19 mouse cellular contexts compared by ENCODE assay signal in the genomic region with DNA sequence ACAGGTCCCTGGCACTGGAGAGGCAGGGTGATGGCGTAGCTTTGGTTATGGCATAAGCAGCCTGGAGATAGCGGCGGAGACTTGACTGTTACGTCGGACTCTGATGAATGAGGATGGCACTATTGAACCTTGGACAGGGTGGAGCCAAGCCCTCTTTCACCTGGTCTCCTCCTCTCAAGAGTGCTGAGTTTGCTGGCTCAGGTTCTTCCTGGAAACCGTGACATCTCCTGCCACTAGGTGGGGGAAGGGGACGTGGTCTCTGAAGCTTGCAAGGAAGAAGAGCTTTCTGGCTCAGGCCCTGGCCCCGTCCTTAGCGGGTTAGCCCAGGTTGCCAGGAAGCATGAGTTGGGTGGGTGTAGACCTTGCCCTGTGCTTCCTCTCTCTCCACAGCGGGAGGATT. TPM values are rescaled to one million over a fixed set of nuclear protein-coding genes. Genes with fewer than 3 reads are reported as not detected.
DNase-seq lines count a peak whose midpoint lies in the region; ATAC-seq and TF ChIP-seq lines count a peak whose summit lies in the region.
"Had no signal": no experiment of that assay in that cellular context is flagged by ENCODE, and none has a peak within 500 bp of the region (broad histone marks: within the 10 kb centered on the region; RNA-seq: fewer than 3 reads in every experiment).

No protein-coding gene starts in this region.

- H3K4me2 ChIP-seq in kidney, embryonic 15.5 days, result no peak overlapping the region
- H3K4me2 ChIP-seq in kidney, postnatal 0 days (ENCODE audit: low read length), result no peak overlapping the region
- no peak overlapping the region for H3K4me2 ChIP-seq in forebrain, embryonic 15.5 days (replicated peaks)
- H3K4me2 ChIP-seq: limb, embryonic 15.5 days; midbrain, embryonic 13.5 days; stomach, embryonic 15.5 days had no signal

- H3K27ac ChIP-seq in kidney, embryonic 15.5 days, result no peak overlapping the region
- H3K27ac ChIP-seq in kidney, postnatal 0 days, result no peak overlapping the region
- H3K27ac ChIP-seq in forebrain, embryonic 15.5 days (replicated peaks), result no peak overlapping the region
- H3K27ac ChIP-seq: limb, embryonic 15.5 days; midbrain, embryonic 13.5 days; stomach, embryonic 15.5 days had no signal

- no peaks in the 10 kb centered on the region for H3K27me3 ChIP-seq in kidney, embryonic 15.5 days
- H3K27me3 ChIP-seq in kidney, postnatal 0 days (ENCODE audit: insufficient read depth, low read length), result no peaks in the 10 kb centered on the region
- H3K27me3 ChIP-seq in forebrain, embryonic 15.5 days, result no peaks in the 10 kb centered on the region
- H3K27me3 ChIP-seq: limb, embryonic 15.5 days; midbrain, embryonic 13.5 days; stomach, embryonic 15.5 days had no signal

- peaks cover under 1% of the 10 kb centered on the region for H3K36me3 ChIP-seq in kidney, embryonic 15.5 days
- H3K36me3 ChIP-seq in kidney, postnatal 0 days (ENCODE audit: insufficient read depth, low read length), result peaks cover 7% of the 10 kb centered on the region; the same call in 1 of the 2 replicates
- no peaks in the 10 kb centered on the region for H3K36me3 ChIP-seq in forebrain, embryonic 15.5 days
- H3K36me3 ChIP-seq: limb, embryonic 15.5 days; stomach, embryonic 15.5 days had no signal

- peak; percentile 77 for DNase-seq in kidney, adult 18-20 months
- peak; percentile 24 for DNase-seq in thymus, postnatal 14 days
- no peak for DNase-seq in thymus, postnatal 36 days
- DNase-seq in kidney, postnatal 0 days (ENCODE audit: low spot score), result no peak
- DNase-seq in yolk sac, embryonic 10.5 days (ENCODE audit: low spot score), result peak; percentile 84
- no peak for DNase-seq in heart, postnatal 14 days
- DNase-seq: cerebellum, adult 2 months; embryo, embryonic 11 days; gastrocnemius, postnatal 14 days; lung, postnatal 4 days had no signal

- intact Hi-C loops in heart, postnatal 14 days (cut with DNase I), result no loop called here

- H3K9ac ChIP-seq in kidney, embryonic 15.5 days, result no peak overlapping the region
- no peak overlapping the region for H3K9ac ChIP-seq in kidney, postnatal 0 days (ENCODE audit: low read depth, low read length)
- no peak overlapping the region for H3K9ac ChIP-seq in forebrain, embryonic 15.5 days (replicated peaks)
- H3K9ac ChIP-seq: limb, embryonic 15.5 days; midbrain, embryonic 13.5 days; stomach, embryonic 15.5 days had no signal

- peak; percentile 43; the same call in 1 of the 2 replicates for TF ChIP-seq CTCF in kidney, postnatal 0 days (IDR thresholded peaks at IDR 0.05; ENCODE audit: low read depth)

- H3K9me3 ChIP-seq in kidney, embryonic 15.5 days (replicated peaks), result no peaks in the 10 kb centered on the region
- no peaks in the 10 kb centered on the region for H3K9me3 ChIP-seq in kidney, postnatal 0 days (replicated peaks; ENCODE audit: low read length)
- no peaks in the 10 kb centered on the region for H3K9me3 ChIP-seq in forebrain, embryonic 15.5 days
- H3K9me3 ChIP-seq: limb, embryonic 15.5 days; midbrain, embryonic 13.5 days; stomach, embryonic 15.5 days had no signal

- H3K4me3 ChIP-seq in kidney, embryonic 15.5 days (replicated peaks), result no peak overlapping the region
- no peak overlapping the region for H3K4me3 ChIP-seq in kidney, postnatal 0 days (replicated peaks; ENCODE audit: low read depth, low read length)
- H3K4me3 ChIP-seq in forebrain, embryonic 15.5 days, result no peak overlapping the region
- H3K4me3 ChIP-seq: limb, embryonic 15.5 days; midbrain, embryonic 13.5 days; stomach, embryonic 15.5 days had no signal

- H3K4me1 ChIP-seq in kidney, embryonic 15.5 days, result peaks cover 20% of the 10 kb centered on the region
- peaks cover 7% of the 10 kb centered on the region for H3K4me1 ChIP-seq in kidney, postnatal 0 days (replicated peaks; ENCODE audit: insufficient read depth, low read length)
- H3K4me1 ChIP-seq in forebrain, embryonic 15.5 days, result no peaks in the 10 kb centered on the region

- ATAC-seq in kidney, embryonic 15.5 days (replicated peaks; ENCODE audit: low FRiP score), result no peak; the same call in 1 of the 2 replicates
- peak; percentile 74 for ATAC-seq in kidney, postnatal 0 days (replicated peaks; ENCODE audit: low FRiP score, low read depth)
- ATAC-seq in forebrain, embryonic 15.5 days (replicated peaks), result no peak
- ATAC-seq: midbrain, embryonic 13.5 days had no signal

- WGBS in kidney, embryonic 15.5 days, result 71% methylated on average over 10 of the region's 10 CpGs
- 65% methylated on average over 10 of the region's 10 CpGs for WGBS in kidney, postnatal 0 days
- WGBS in forebrain, embryonic 15.5 days, result 77% methylated on average over 10 of the region's 10 CpGs

RNA-seq across cellular contexts. Expression of gene Aldh4a1, which starts 7.5 kb away (rescaled TPM):
- polyA plus RNA-seq in kidney, embryonic 15.5 days (2015; fragmentation: Nextera tagmentation; extraction: Ambion mirVana), result 80.5 and 85.0 TPM in 2 replicates
- polyA plus RNA-seq in kidney, postnatal 0 days (2015; fragmentation: Nextera tagmentation; extraction: Ambion mirVana), result 91.0 and 106 TPM in 2 replicates
- total RNA-seq in heart, postnatal 14 days (2021), result 10 to 100 TPM; 28.4 to 31.5 TPM
- 27.7 and 29.5 TPM in 2 replicates for polyA plus RNA-seq in forebrain, embryonic 15.5 days (2015; fragmentation: Nextera tagmentation; extraction: Ambion mirVana)

RNA-seq across cellular contexts. Expression of gene Tas1r2, which starts 23.2 kb away (rescaled TPM):
- polyA plus RNA-seq in kidney, embryonic 15.5 days (2015; fragmentation: Nextera tagmentation; extraction: Ambion mirVana), result not detected in 2 replicates
- polyA plus RNA-seq in kidney, postnatal 0 days (2015; fragmentation: Nextera tagmentation; extraction: Ambion mirVana), result not detected in 2 replicates
- total RNA-seq in heart, postnatal 14 days (2021), result not detected
- polyA plus RNA-seq in forebrain, embryonic 15.5 days (2015; fragmentation: Nextera tagmentation; extraction: Ambion mirVana), result not detected in 2 replicates
- total RNA-seq: gastrocnemius, postnatal 14 days; layer of hippocampus, adult 18-20 months had no signal
- polyA plus RNA-seq: cerebellum, adult 2 months; heart, embryonic 14.5 days; hindbrain, embryonic 11.5 days; midbrain, embryonic 13.5 days; neural tube, embryonic 11.5 days; stomach, embryonic 15.5 days had no signal

RNA-seq across cellular contexts. Expression of gene Gm21969, which starts 27.2 kb away (rescaled TPM):
- not detected in 2 replicates for polyA plus RNA-seq in kidney, embryonic 15.5 days (2015; fragmentation: Nextera tagmentation; extraction: Ambion mirVana)
- 0.04 TPM in 1 of 2 replicates, not detected in the other for polyA plus RNA-seq in kidney, postnatal 0 days (2015; fragmentation: Nextera tagmentation; extraction: Ambion mirVana)
- total RNA-seq in heart, postnatal 14 days (2021), result not detected
- not detected in 2 replicates for polyA plus RNA-seq in forebrain, embryonic 15.5 days (2015; fragmentation: Nextera tagmentation; extraction: Ambion mirVana)
- total RNA-seq: gastrocnemius, postnatal 14 days; layer of hippocampus, adult 18-20 months had no signal
- polyA plus RNA-seq: heart, embryonic 14.5 days; hindbrain, embryonic 11.5 days; limb, embryonic 15.5 days; midbrain, embryonic 13.5 days; neural tube, embryonic 11.5 days; stomach, embryonic 15.5 days had no signal

Comparison
In these comparisons a context has a peak if more than half of its experiments do, and no peak if none do; other contexts are left out.
1. DNase-seq: peak in kidney, adult 18-20 months (single experiment), thymus, postnatal 14 days (single experiment) and yolk sac, embryonic 10.5 days (single experiment); none in thymus, postnatal 36 days (0 of 2), kidney, postnatal 0 days (single experiment) and heart, postnatal 14 days (0 of 2).